Mouse (Mus musculus) midbrain, embryonic 16.5 days (tissue): ENCODE results near the gene Cdc6. TPM values are rescaled to one million over a fixed set of nuclear protein-coding genes. Genes with fewer than 3 reads are reported as not detected.

Experiments used
- ATAC-seq: fragments of 200-750 bp; cut with Nextera tagmentation; 2 replicates; pipeline ENCODE4 v1.8.0; 2017; ENCODE audit warnings: moderate TSS enrichment
- H3K27ac ChIP-seq: fragments of 300-500 bp; sonication (generic); 2 replicates; pipeline ENCODE4 v1.5.1; 2014; ENCODE audit warnings: mild to moderate bottlenecking, low read length, mixed read lengths
- H3K27me3 ChIP-seq: fragments of 300-500 bp; sonication (generic); 2 replicates; pipeline ENCODE4 v1.6.1; 2014; ENCODE audit warnings: low read depth, low read length, mixed read lengths; ENCODE audit not compliant: control insufficient read depth, insufficient read depth
- H3K36me3 ChIP-seq: fragments of 300-500 bp; sonication (generic); 2 replicates; pipeline ENCODE4 v1.6.1; 2014; ENCODE audit warnings: mild to moderate bottlenecking, low read length, moderate library complexity, mixed read lengths; ENCODE audit not compliant: control insufficient read depth, insufficient read depth
- H3K4me1 ChIP-seq: fragments of 300-500 bp; sonication (generic); 2 replicates; pipeline ENCODE4 v1.6.1; 2014; ENCODE audit warnings: mild to moderate bottlenecking, low read length, mixed read lengths; ENCODE audit not compliant: control insufficient read depth, insufficient read depth
- H3K4me2 ChIP-seq: fragments of 300-500 bp; sonication (generic); 2 replicates; pipeline ENCODE4 v1.6.1; 2014; ENCODE audit warnings: mild to moderate bottlenecking, low read length, mixed read lengths
- H3K4me3 ChIP-seq: fragments of 300-500 bp; sonication (generic); 2 replicates; pipeline ENCODE4 v1.5.1; 2014; ENCODE audit warnings: low read depth, mild to moderate bottlenecking, low read length, moderate library complexity, mixed read lengths
- H3K9ac ChIP-seq: fragments of 300-500 bp; sonication (generic); 2 replicates; pipeline ENCODE4 v1.6.1; 2014; ENCODE audit warnings: low read depth, low read length, mixed read lengths
- H3K9me3 ChIP-seq: fragments of 300-500 bp; sonication (generic); replicated peaks from 2 replicates; pipeline ENCODE4 v1.6.1; 2014; ENCODE audit warnings: mild to moderate bottlenecking, low read length, mixed read lengths; ENCODE audit not compliant: control insufficient read depth, poor library complexity, severe bottlenecking
- WGBS: fragments of 180-500 bp; shearing (Covaris S2); extraction: QIAGEN DNeasy Blood & Tissue Kit; methylation state at CpG from one replicate; pipeline ENCODE4 v1.1.7; 2014; 5-methylcytosine and 5-hydroxymethylcytosine counted together
- polyA plus RNA-seq: library from polyadenylated mRNA; unstranded; fragments of >200 nt; fragmentation: Nextera tagmentation; extraction: Ambion mirVana; gene quantifications from 2 replicates; pipeline ENCODE4 v1.2.1, GENCODE M21; 2015

Cdc6 gene
- polyA plus RNA-seq, 1 experiment from 2014 or later = 2.4 TPM

GRCm38 (mm10) chr11:98942923-98943641 is 35.5 kb downstream of the Cdc6 start:
- no peaks in the 10 kb centered on the region for H3K9me3 ChIP-seq
- H3K27me3 ChIP-seq = peaks cover 4% of the 10 kb centered on the region; the same call in 1 of the 2 replicates
- H3K9ac ChIP-seq = 0 out of 2 replicates have a peak overlapping the region, but pooled peaks have one; percentile 63
- H3K4me3 ChIP-seq = no peak overlapping the region
- ATAC-seq = no peak
- peaks cover 37% of the 10 kb centered on the region for H3K4me1 ChIP-seq
- H3K4me2 ChIP-seq = peak overlapping the region; percentile 78; the same call in 1 of the 2 replicates
- 57% methylated on average over 8 of the region's 8 CpGs for WGBS
- peak overlapping the region; percentile 86 for H3K27ac ChIP-seq
- no peaks in the 10 kb centered on the region for H3K36me3 ChIP-seq

GRCm38 (mm10) chr11:98943741-98944461 is 36.3 kb downstream of the Cdc6 start:
- Histone ChIP-seq H3K27ac (peak overlapping the region; percentile 58), H3K4me2 (no peak overlapping the region), H3K4me1 (peaks cover 31% of the 10 kb centered on the region), H3K9ac (0 out of 2 replicates have a peak overlapping the region, but pooled peaks have one; percentile 34), H3K9me3 (no peaks in the 10 kb centered on the region), H3K4me3 (no peak overlapping the region), H3K27me3 (no peaks in the 10 kb centered on the region), H3K36me3 (no peaks in the 10 kb centered on the region)
- no peak for ATAC-seq
- WGBS = 28% methylated on average over 14 of the region's 14 CpGs

GRCm38 (mm10) chr11:98944897-98945604 is 37.5 kb downstream of the Cdc6 start:
- WGBS = 23% methylated on average over 11 of the region's 11 CpGs

GRCm38 (mm10) chr11:98945605-98945977 is 38.0 kb downstream of the Cdc6 start:
- H3K9me3 ChIP-seq = no peaks in the 10 kb centered on the region

More at GRCm38 (mm10) chr11:98944897-98945604, 37.5 kb downstream of the Cdc6 start:
- no peaks in the 10 kb centered on the region for H3K27me3 ChIP-seq
- H3K9me3 ChIP-seq = no peaks in the 10 kb centered on the region
- no peak overlapping the region for H3K27ac ChIP-seq
- no peak overlapping the region for H3K9ac ChIP-seq
- no peak overlapping the region for H3K4me2 ChIP-seq
- no peak overlapping the region for H3K4me3 ChIP-seq
- H3K4me1 ChIP-seq = peaks cover 31% of the 10 kb centered on the region
- H3K36me3 ChIP-seq = no peaks in the 10 kb centered on the region
- ATAC-seq = no peak

GRCm38 (mm10) chr11:98947969-98948569 is 40.5 kb downstream of the Cdc6 start:
- Histone ChIP-seq H3K9me3 (no peaks in the 10 kb centered on the region), H3K9ac (no peak overlapping the region), H3K27ac (no peak overlapping the region), H3K36me3 (peaks cover 6% of the 10 kb centered on the region; the same call in 1 of the 2 replicates), H3K4me3 (no peak overlapping the region), H3K4me1 (peaks cover 18% of the 10 kb centered on the region), H3K27me3 (no peaks in the 10 kb centered on the region), H3K4me2 (no peak overlapping the region)
- no peak for ATAC-seq
- WGBS = 89% methylated on average over 18 of the region's 18 CpGs

More at GRCm38 (mm10) chr11:98945605-98945977, 38.0 kb downstream of the Cdc6 start:
- Histone ChIP-seq H3K27me3 (no peaks in the 10 kb centered on the region), H3K4me1 (peaks cover 29% of the 10 kb centered on the region), H3K4me3 (no peak overlapping the region), H3K9ac (no peak overlapping the region), H3K4me2 (no peak overlapping the region), H3K27ac (no peak overlapping the region), H3K36me3 (peaks cover 5% of the 10 kb centered on the region; the same call in 1 of the 2 replicates)
- 59% methylated on average over 3 of the region's 3 CpGs for WGBS
- ATAC-seq = no peak

- Histone ChIP-seq H3K9me3 (no peaks in the 10 kb centered on the region), H3K36me3 (peaks cover 6% of the 10 kb centered on the region; the same call in 1 of the 2 replicates), H3K4me1 (peaks cover 14% of the 10 kb centered on the region), H3K4me2 (no peak overlapping the region), H3K27ac (no peak overlapping the region), H3K4me3 (no peak overlapping the region), H3K27me3 (no peaks in the 10 kb centered on the region), H3K9ac (no peak overlapping the region)
- 66% methylated on average over 12 of the region's 12 CpGs for WGBS
- ATAC-seq = no peak
Measured at GRCm38 (mm10) chr11:98949242-98949957, 41.8 kb downstream of the Cdc6 start.

GRCm38 (mm10) chr11:98949958-98950460 is 42.4 kb downstream of the Cdc6 start:
- Histone ChIP-seq H3K9me3 (no peaks in the 10 kb centered on the region), H3K4me1 (peaks cover 20% of the 10 kb centered on the region), H3K36me3 (peaks cover 6% of the 10 kb centered on the region; the same call in 1 of the 2 replicates), H3K4me3 (no peak overlapping the region), H3K9ac (no peak overlapping the region), H3K4me2 (no peak overlapping the region), H3K27ac (no peak overlapping the region), H3K27me3 (no peaks in the 10 kb centered on the region)
- no peak for ATAC-seq
- WGBS = 81% methylated on average over 7 of the region's 7 CpGs

GRCm38 (mm10) chr11:98950484-98950883 is 42.9 kb downstream of the Cdc6 start:
- Histone ChIP-seq H3K4me3 (no peak overlapping the region), H3K4me2 (no peak overlapping the region), H3K9me3 (no peaks in the 10 kb centered on the region), H3K9ac (no peak overlapping the region), H3K27me3 (no peaks in the 10 kb centered on the region), H3K36me3 (peaks cover 6% of the 10 kb centered on the region; the same call in 1 of the 2 replicates), H3K4me1 (peaks cover 25% of the 10 kb centered on the region), H3K27ac (no peak overlapping the region)
- WGBS = 88% methylated on average over 9 of the region's 9 CpGs
- ATAC-seq = no peak
